Mouse (Mus musculus) MEL (cell line): ENCODE data around the gene Wfdc3.

Experiments
- CTCF ChIP-seq, 3 experiments: IDR thresholded peaks in 2 of 3; conservative IDR thresholded peaks in 1 of 3; 2 replicates each; pipeline ENCODE4 v1.5.1; 2011 to 2012; ENCODE audit warnings: low read length in 3 of 3, low read depth in 2 of 3, mild to moderate bottlenecking in 2 of 3, improper control_type of control experiment in 1 of 3, inconsistent platforms in 1 of 3, mixed read lengths in 1 of 3, moderate library complexity in 1 of 3; ENCODE audit not compliant: control insufficient read depth in 1 of 3, insufficient read depth in 1 of 3, poor library complexity in 1 of 3, severe bottlenecking in 1 of 3
- KAT2A ChIP-seq: conservative IDR thresholded peaks from 2 replicates; pipeline ENCODE4 v1.6.1; 2012; ENCODE audit warnings: low read depth, low read length, improper control_type of control experiment, inconsistent platforms
- MAFK ChIP-seq: IDR thresholded peaks from 2 replicates; pipeline ENCODE4 v1.6.1; 2011; ENCODE audit warnings: low read depth, mild to moderate bottlenecking, low read length, improper control_type of control experiment, borderline replicate concordance
- POLR2AphosphoS2 ChIP-seq: IDR thresholded peaks from 2 replicates; pipeline ENCODE4 v1.6.1; 2011; ENCODE audit warnings: low read length, improper control_type of control experiment
- POLR2AphosphoS5 ChIP-seq: IDR thresholded peaks from 2 replicates; pipeline ENCODE4 v1.6.1; 2012; ENCODE audit warnings: low read depth, borderline replicate concordance, mild to moderate bottlenecking, inconsistent platforms, low read length, moderate library complexity, mixed read lengths
- RCOR1 ChIP-seq: IDR thresholded peaks from 2 replicates; pipeline ENCODE4 v1.6.1; 2012; ENCODE audit warnings: low read depth, mild to moderate bottlenecking, inconsistent platforms, low read length, improper control_type of control experiment
- ZC3H11A ChIP-seq: IDR thresholded peaks from 2 replicates; pipeline ENCODE4 v1.6.1; 2012; ENCODE audit warnings: low read depth, mild to moderate bottlenecking, inconsistent platforms, low read length, improper control_type of control experiment

DNA sequence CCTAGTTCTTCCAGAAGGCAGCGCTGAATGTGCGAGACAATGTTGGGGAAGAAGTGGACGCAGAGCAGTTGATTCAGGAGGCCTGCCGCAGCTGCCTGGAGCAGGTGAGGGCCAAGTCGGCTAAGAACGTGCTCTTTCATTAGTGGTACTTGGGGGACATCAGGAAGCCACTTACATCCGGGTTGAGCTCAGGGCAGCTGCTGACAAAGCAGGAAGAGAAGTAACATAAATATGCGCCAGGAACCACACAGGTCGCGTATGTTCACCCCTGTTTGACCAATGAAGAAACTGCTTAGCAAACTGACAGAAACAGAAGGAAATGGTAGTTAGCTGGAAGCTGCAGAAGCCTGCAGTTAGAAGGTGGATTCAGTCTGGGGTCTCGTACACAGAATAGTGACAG, 8.4 kb upstream of the Wfdc3 start:
- TF ChIP-seq KAT2A (no peak), CTCF (IDR thresholded peaks at IDR 0.05 in 2 of 3, conservative IDR thresholded peaks at IDR 0.05 in 1 of 3; ENCODE audit: control insufficient read depth in 1 of 3, insufficient read depth in 1 of 3, low read depth in 2 of 3, low read length in 3 of 3, poor library complexity in 1 of 3, severe bottlenecking in 1 of 3) (no peak), MAFK (no peak), POLR2AphosphoS2 (no peak), RCOR1 (no peak), ZC3H11A (no peak), POLR2AphosphoS5 (no peak)
